Mouse (Mus musculus) midbrain, embryonic 12.5 days (tissue): ENCODE results near the gene Six2. TPM values are rescaled to one million over a fixed set of nuclear protein-coding genes. Genes with fewer than 3 reads are reported as not detected.

Experiments used
- ATAC-seq: fragments of 200-750 bp; cut with Nextera tagmentation; 2 replicates; pipeline ENCODE4 v1.8.0; 2017; ENCODE audit warnings: low read depth, moderate TSS enrichment, moderate library complexity; ENCODE audit not compliant: low FRiP score
- H3K27ac ChIP-seq: fragments of 300-500 bp; sonication (generic); replicated peaks from 2 replicates; pipeline ENCODE4 v1.5.1; 2016; ENCODE audit warnings: mild to moderate bottlenecking
- H3K27me3 ChIP-seq: fragments of 300-500 bp; sonication (generic); 2 replicates; pipeline ENCODE4 v1.6.1; 2016; ENCODE audit warnings: mild to moderate bottlenecking
- H3K36me3 ChIP-seq: fragments of 300-500 bp; sonication (generic); 2 replicates; pipeline ENCODE4 v1.6.1; 2016
- H3K4me1 ChIP-seq: fragments of 300-500 bp; sonication (generic); 2 replicates; pipeline ENCODE4 v1.6.1; 2016
- H3K4me2 ChIP-seq: fragments of 300-500 bp; sonication (generic); replicated peaks from 2 replicates; pipeline ENCODE4 v1.6.1; 2016; ENCODE audit warnings: mild to moderate bottlenecking, moderate library complexity
- H3K4me3 ChIP-seq: fragments of 300-500 bp; sonication (generic); 2 replicates; pipeline ENCODE4 v1.5.1; 2016; ENCODE audit warnings: mild to moderate bottlenecking
- H3K9ac ChIP-seq: fragments of 300-500 bp; sonication (generic); replicated peaks from 2 replicates; pipeline ENCODE4 v1.6.1; 2016; ENCODE audit warnings: mild to moderate bottlenecking, moderate library complexity
- H3K9me3 ChIP-seq: fragments of 300-500 bp; sonication (generic); 2 replicates; pipeline ENCODE4 v1.6.1; 2016; ENCODE audit warnings: mild to moderate bottlenecking
- WGBS: fragments of 180-500 bp; shearing (Covaris S2); methylation state at CpG from one replicate; pipeline ENCODE4 v1.1.7; 2016; 5-methylcytosine and 5-hydroxymethylcytosine counted together
- polyA plus RNA-seq: library from polyadenylated mRNA; unstranded; fragments of >200 nt; fragmentation: Nextera tagmentation; extraction: Ambion mirVana; gene quantifications from 2 replicates; pipeline ENCODE4 v1.2.1, GENCODE M21; 2016

The Six2 gene
- polyA plus RNA-seq, 1 experiment from 2014 or later: 8.8 TPM

DNA sequence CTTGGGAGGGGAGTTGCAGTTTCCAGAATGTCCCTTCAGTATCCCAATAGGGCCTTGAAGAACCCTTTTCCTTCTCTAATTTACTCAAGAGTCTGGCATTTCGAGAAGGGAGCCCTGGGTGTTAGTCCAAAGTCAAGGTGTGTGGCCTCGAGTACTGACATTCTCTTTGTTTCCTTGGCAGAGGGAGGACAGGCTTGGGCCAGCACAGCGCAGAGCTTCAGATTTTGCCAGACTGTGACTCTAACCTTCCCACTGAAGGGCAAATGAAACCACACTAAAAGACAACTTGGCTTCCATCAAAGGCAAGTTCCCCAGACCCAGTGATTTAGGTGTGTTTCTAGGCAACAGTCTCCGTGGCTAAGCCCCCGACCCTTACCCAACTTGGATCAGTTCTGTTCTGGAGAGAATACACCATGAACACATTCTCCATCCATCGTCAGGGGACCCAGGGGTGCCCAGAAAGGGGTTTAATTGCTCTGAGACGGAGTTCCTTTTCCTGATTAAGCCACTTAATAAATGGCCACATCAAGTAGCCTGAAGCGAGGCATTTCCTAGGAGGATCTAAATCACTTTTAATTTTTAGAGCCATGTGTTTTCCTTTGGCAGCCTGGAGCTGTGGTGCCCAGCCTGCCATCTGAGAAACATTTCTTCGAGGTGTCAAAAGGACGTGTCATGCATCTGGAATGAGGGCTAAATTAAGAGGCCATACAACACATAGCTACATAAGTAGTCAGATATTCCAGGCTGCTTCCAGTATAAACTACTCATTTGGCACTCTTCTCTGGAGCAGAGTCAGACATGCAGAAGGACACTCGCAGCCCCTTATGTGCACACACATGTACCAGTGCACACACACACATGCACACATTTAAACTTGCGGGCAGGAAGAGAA is 16.5 kb upstream of the Six2 start:
- Histone ChIP-seq H3K36me3 (no peaks in the 10 kb centered on the region), H3K4me3 (no peak overlapping the region), H3K4me1 (no peaks in the 10 kb centered on the region), H3K9ac (no peak overlapping the region), H3K4me2 (no peak overlapping the region), H3K27me3 (peaks cover 41% of the 10 kb centered on the region), H3K9me3 (no peaks in the 10 kb centered on the region), H3K27ac (no peak overlapping the region)
- no peak for ATAC-seq
- WGBS: 72% methylated on average over 12 of the region's 12 CpGs

DNA sequence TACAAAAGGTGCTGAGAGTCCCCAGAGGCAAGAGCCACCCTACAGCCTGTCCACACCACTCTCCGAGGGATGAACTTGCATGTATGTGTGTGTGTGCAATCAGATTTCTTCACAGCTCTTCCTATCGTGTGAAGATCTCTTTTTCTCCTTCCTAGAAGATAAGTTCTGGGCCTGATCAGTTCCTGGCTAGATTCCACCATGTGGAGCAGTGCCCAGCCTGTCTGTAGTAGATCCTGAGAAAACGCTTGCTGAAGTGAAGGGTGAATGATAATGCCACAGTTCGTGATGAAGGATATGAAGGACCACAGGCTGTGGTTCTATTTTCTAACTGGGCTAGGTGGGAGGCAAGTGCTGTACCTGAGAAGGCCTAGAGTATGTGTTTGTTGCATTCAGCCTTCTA is 12.0 kb upstream of the Six2 start:
- Histone ChIP-seq H3K9ac (no peak overlapping the region), H3K4me1 (no peaks in the 10 kb centered on the region), H3K27me3 (peaks cover 52% of the 10 kb centered on the region), H3K4me2 (no peak overlapping the region), H3K9me3 (no peaks in the 10 kb centered on the region), H3K36me3 (no peaks in the 10 kb centered on the region), H3K4me3 (no peak overlapping the region), H3K27ac (no peak overlapping the region)
- no peak for ATAC-seq
- WGBS: 81% methylated on average over 4 of the region's 4 CpGs

- Histone ChIP-seq H3K4me3 (no peak overlapping the region), H3K36me3 (no peaks in the 10 kb centered on the region), H3K27ac (no peak overlapping the region), H3K27me3 (peaks cover 64% of the 10 kb centered on the region), H3K4me2 (no peak overlapping the region), H3K4me1 (no peaks in the 10 kb centered on the region), H3K9me3 (0 out of 2 replicates have a peak, but pooled peaks cover 3% of the 10 kb centered on the region), H3K9ac (no peak overlapping the region)
- no peak for ATAC-seq
- 82% methylated on average over 6 of the region's 6 CpGs for WGBS
Measured at GRCm38 (mm10) chr17:85698643-85699042, 10.6 kb upstream of the Six2 start.

DNA sequence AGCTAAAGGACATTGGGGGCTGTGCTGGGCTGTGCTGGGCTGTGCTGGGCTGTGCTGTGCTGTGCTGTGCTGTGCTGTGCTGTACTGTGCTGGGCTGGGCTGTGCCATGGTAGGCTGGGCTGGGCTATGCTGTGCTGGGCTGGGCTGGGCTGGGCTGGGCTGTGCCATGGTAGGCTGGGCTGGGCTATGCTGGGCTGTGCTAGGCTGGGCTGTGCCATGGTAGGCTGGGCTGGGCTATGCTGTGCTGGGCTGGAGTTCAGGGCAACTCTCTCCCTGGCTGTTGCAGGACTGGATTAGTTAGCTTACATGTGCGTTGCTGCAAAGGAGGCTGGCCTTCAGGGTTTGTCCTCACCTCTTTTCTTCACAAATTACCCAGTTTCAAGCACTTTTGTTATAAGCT is 9.9 kb upstream of the Six2 start:
- Histone ChIP-seq H3K4me2 (no peak overlapping the region), H3K27me3 (peaks cover 71% of the 10 kb centered on the region), H3K27ac (no peak overlapping the region), H3K9ac (no peak overlapping the region), H3K4me1 (no peaks in the 10 kb centered on the region), H3K36me3 (no peaks in the 10 kb centered on the region), H3K4me3 (no peak overlapping the region), H3K9me3 (0 out of 2 replicates have a peak, but pooled peaks cover 3% of the 10 kb centered on the region)
- WGBS: 78% methylated on average over 1 of the region's 1 CpGs
- ATAC-seq: no peak

DNA sequence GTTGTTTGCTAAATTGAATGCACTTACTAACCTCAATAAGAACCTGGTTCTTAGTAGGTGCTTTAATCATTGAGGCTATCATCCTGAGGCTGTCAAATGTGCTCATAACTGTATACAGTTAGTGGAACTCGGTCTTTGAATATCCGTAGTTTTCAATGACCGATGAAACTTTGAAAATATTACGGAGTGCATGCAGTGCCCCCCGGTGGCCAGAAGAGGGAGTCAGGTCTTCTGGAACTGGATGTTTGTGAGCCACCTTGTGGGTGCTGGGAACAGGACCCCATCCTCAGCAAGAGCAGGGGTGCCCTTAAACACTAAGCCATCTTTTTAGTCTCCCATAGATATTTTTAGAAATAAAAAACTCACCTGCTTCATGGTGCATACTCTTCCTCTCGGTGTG is 6.4 kb upstream of the Six2 start:
- no peak overlapping the region for H3K4me3 ChIP-seq
- no peak overlapping the region for H3K9ac ChIP-seq
- no peak overlapping the region for H3K4me2 ChIP-seq
- H3K36me3 ChIP-seq: no peaks in the 10 kb centered on the region
- peaks cover 6% of the 10 kb centered on the region; the same call in 1 of the 2 replicates for H3K4me1 ChIP-seq
- peaks cover 91% of the 10 kb centered on the region for H3K27me3 ChIP-seq
- H3K9me3 ChIP-seq: 0 out of 2 replicates have a peak, but pooled peaks cover 3% of the 10 kb centered on the region
- ATAC-seq: no peak
- 81% methylated on average over 6 of the region's 6 CpGs for WGBS
- no peak overlapping the region for H3K27ac ChIP-seq

- Histone ChIP-seq H3K4me2 (no peak overlapping the region), H3K4me1 (peaks cover 18% of the 10 kb centered on the region), H3K36me3 (no peaks in the 10 kb centered on the region), H3K4me3 (no peak overlapping the region), H3K9me3 (0 out of 2 replicates have a peak, but pooled peaks cover 3% of the 10 kb centered on the region), H3K27me3 (peaks cover 95% of the 10 kb centered on the region), H3K9ac (no peak overlapping the region), H3K27ac (no peak overlapping the region)
- WGBS: 6% methylated on average over 9 of the region's 9 CpGs
- ATAC-seq: no peak
Measured at GRCm38 (mm10) chr17:85693101-85693500, 5.0 kb upstream of the Six2 start.

DNA sequence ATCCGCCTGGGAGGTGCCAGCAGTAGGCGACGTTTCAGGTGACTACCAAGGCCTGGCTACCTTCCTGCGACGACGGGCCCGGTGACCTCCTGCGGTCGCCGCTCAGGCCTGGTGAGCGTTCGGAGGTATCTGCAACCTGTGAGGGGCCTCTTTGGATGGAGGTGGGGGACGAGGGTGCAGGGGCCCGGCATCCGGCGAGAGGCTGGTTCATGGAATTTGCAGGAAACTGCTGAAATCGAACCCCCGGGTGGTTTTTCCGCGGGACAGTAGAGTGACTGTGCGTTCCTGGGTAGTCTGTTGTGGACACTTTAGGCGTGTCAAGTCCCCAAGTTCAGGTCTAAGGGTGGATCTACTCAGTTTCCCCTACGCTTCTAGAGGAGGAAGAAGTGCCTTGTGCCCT is 4.5 kb upstream of the Six2 start:
- ATAC-seq: no peak
- Histone ChIP-seq H3K9me3 (0 out of 2 replicates have a peak, but pooled peaks cover 3% of the 10 kb centered on the region), H3K4me2 (no peak overlapping the region), H3K36me3 (no peaks in the 10 kb centered on the region), H3K9ac (no peak overlapping the region), H3K27me3 (peaks cover 94% of the 10 kb centered on the region), H3K4me3 (peak overlapping the region; percentile 5; the same call in 1 of the 2 replicates), H3K27ac (no peak overlapping the region), H3K4me1 (peaks cover 23% of the 10 kb centered on the region)
- WGBS: 2% methylated on average over 23 of the region's 23 CpGs

DNA sequence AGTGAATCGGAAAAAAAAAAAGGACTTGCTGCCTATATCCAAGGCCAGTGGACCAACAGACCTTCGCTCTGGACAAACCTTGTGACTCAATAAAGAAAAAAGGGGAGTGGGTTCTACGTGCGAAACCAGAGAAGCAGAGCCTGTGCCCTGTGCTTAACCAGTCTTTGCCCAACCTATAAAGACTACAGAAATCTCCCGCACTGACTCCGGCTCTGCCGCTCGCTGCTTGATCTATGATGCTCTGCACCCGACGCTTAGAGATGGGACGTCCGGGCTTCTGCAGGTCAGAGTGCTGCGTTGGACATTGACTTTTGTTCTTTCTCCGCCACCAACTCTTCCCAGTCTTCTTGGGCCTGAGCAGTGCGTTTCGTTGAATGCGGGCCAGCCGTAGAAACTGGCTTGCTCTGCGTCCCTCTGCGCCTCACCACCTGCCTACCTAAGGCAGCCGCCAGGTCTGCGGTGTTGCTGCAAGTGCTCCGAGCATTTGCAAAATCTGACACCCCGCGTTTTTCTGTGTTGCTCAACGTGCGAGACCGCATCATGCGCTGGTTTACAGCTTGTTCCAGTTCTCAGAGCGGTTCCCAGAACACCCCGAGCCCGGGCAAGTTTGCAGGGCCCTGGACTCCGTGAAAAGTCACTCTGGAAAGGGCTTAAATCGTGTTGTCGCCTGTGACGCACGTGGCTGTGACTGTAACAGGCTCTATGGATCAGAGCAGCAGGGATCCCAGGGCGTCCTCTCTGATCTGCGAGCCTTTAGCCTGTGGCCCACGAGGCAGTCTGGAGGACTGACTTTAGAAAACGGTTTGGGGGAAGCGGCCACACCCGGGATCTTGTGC is 3.8 kb upstream of the Six2 start:
- under 1% methylated on average over 43 of the region's 43 CpGs for WGBS
- H3K4me1 ChIP-seq: peaks cover 29% of the 10 kb centered on the region
- ATAC-seq: no peak
- no peak overlapping the region for H3K27ac ChIP-seq
- peaks cover 96% of the 10 kb centered on the region for H3K27me3 ChIP-seq
- no peak overlapping the region for H3K9ac ChIP-seq
- H3K4me2 ChIP-seq: no peak overlapping the region
- H3K9me3 ChIP-seq: 0 out of 2 replicates have a peak, but pooled peaks cover 3% of the 10 kb centered on the region
- H3K4me3 ChIP-seq: peak overlapping the region; percentile 5; the same call in 1 of the 2 replicates
- no peaks in the 10 kb centered on the region for H3K36me3 ChIP-seq

DNA sequence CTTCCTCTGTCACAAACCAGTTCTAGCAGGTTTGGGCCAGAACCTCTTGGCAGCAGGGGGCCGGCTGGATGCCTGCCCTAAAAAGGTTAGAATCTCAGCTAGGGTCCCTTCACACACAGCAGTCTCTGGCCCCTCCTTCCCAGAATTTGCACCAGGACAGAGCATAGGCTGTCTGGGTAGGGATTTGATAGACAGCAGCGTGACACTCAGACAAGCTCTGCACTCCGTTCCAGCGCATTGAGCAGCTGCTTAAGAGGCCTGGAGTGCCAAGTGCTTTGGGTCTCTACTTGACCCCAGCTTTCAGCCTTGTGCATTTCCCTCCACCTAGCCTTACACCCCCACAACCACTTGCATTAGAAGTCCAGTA is 2.9 kb upstream of the Six2 start:
- H3K4me3 ChIP-seq: no peak overlapping the region

GRCm38 (mm10) chr17:85690323-85690968 is 2.4 kb upstream of the Six2 start:
- no peaks in the 10 kb centered on the region for H3K36me3 ChIP-seq
- no peak overlapping the region for H3K27ac ChIP-seq
- WGBS: 2% methylated on average over 6 of the region's 6 CpGs
- 0 out of 2 replicates have a peak, but pooled peaks cover 3% of the 10 kb centered on the region for H3K9me3 ChIP-seq
- H3K4me1 ChIP-seq: peaks cover 29% of the 10 kb centered on the region
- ATAC-seq: no peak
- no peak overlapping the region for H3K9ac ChIP-seq
- H3K4me3 ChIP-seq: no peak overlapping the region
- H3K27me3 ChIP-seq: peaks cover 96% of the 10 kb centered on the region
- no peak overlapping the region for H3K4me2 ChIP-seq

More for the DNA sequence above, 2.9 kb upstream of the Six2 start:
- H3K9me3 ChIP-seq: 0 out of 2 replicates have a peak, but pooled peaks cover 3% of the 10 kb centered on the region
- peaks cover 29% of the 10 kb centered on the region for H3K4me1 ChIP-seq
- H3K27ac ChIP-seq: no peak overlapping the region
- H3K27me3 ChIP-seq: peaks cover 96% of the 10 kb centered on the region
- 0% methylated on average over 4 of the region's 4 CpGs for WGBS
- H3K9ac ChIP-seq: no peak overlapping the region
- no peaks in the 10 kb centered on the region for H3K36me3 ChIP-seq
- ATAC-seq: no peak
- no peak overlapping the region for H3K4me2 ChIP-seq

DNA sequence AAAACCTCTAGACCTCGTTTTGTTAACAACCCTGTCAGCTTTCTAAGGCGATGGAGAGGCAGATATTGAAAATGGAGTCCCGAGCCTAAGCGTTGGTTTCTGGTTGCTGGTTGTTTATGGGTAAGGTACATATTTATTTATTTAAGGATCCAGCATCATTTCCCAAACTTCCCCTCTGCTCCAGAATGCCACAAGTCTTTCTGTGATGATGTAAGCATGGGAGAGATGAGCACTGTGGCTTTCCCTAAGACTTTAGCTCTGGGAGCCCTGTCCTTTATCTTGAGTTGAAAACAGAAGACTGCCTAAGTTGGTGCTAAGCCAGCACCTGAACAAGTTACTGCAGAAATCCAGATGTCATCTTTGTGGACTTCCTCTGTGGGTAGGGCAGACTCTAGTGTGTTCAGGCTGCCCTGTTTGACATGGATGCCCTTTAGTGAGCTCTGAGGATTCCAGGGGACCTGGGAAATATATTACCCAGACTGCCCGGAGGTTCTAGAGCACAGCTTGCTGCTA is 1.8 kb upstream of the Six2 start:
- peaks cover 29% of the 10 kb centered on the region for H3K4me1 ChIP-seq
- peak overlapping the region; percentile 39; the same call in 1 of the 2 replicates for H3K4me3 ChIP-seq
- no peak for ATAC-seq
- H3K27ac ChIP-seq: no peak overlapping the region
- H3K9me3 ChIP-seq: 0 out of 2 replicates have a peak, but pooled peaks cover 3% of the 10 kb centered on the region
- no peak overlapping the region for H3K4me2 ChIP-seq
- H3K9ac ChIP-seq: no peak overlapping the region
- peaks cover 99% of the 10 kb centered on the region for H3K27me3 ChIP-seq
- H3K36me3 ChIP-seq: no peaks in the 10 kb centered on the region
- 4% methylated on average over 5 of the region's 5 CpGs for WGBS
